Mouse (Mus musculus): ENCODE measurements around the gene Nkx1-2. TPM values are rescaled to one million over a fixed set of nuclear protein-coding genes. Genes with fewer than 3 reads are reported as not detected.

Nkx1-2 gene
- polyA plus RNA-seq (2017; shearing (Covaris generic)) = 0.11 TPM

DNA sequence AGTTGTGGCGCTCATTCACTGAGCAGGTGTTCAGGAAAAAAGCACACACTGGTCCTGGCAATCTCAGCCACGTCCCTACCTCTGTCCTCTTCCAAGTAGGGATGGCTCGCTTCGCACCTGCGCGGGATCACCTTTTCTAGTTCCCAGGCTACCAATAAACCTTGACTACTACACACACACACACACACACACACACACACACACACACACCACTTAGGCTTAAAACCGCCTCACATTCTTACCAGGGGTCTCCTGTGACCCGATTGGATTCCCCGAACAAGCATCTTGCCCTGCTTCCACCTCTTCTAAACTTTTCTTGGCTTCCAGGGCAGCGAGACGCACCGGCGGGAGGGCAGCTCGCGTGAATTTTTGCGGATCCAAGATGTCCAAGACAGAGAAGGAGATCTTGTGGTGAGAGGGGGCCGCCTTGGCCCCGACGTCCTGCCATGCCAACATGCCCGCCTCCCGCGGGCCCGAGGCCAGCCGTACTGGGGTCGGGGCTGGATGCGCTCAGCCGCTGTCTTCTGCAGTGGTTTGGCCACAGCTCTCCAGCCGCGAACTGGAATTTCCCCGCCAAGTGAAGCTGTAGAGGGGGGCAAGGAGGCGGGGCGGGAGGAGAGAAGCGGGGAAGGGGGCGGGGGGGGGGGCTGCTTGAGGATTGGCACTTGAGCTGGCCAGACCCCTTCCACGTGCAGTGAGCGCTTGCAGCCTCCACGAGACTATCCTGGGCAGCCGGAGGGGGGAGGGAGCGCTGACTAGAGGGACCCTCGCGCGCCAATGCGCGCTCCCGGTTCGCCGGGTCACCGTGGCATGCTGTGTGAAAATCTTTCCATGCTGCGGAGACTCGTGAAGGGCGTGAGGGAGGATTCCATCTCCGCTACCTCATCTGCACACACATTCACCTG, at the start of gene Nkx1-2:
Nkx1-2 (minus strand) TSS at position 567 of the 905 bp plus-strand sequence.

DNA sequence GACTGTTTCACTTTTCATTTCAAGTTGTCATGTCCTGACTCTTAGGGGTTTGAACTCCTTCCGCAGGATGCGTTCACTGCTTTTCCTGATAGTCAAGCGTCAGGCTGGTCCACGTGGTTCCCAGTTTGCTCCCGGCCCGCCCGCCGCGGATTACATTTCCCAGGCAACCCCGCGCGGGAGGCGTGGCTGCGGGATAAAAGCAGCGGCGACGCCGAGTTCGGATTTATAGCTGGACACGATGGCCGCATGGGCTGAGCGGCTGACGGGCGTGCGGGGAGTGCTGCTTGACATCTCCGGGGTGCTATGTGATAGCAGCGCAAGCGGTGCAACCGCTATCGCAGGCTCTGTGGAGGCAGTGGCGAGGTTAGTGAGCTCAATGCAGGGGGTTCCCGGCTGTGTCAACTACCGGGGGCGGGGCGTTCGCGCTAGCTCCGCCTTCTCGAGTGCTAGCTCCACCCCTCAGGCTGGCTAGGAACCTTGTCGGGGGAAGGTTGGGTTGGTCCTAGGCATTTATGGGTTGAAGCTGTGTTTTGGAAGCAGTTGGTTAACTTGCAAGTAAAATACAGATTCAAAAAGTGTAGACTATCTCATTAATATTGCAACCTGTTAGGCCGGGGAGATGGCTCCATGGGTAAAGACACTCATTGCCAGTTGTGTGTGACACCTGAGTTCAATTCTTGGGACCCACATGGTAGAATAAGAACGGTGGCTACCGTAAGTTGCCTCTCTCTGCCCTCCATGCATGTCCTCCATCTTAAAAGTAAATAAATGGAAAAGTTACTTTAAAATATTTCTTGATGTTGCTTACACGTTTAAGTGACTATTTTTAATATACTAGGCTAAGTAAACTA, 11.3 kb upstream of the Nkx1-2 start, which contains the start of gene Lhpp:
Lhpp (plus strand) TSS at position 171 of the 851 bp plus-strand sequence.

DNA sequence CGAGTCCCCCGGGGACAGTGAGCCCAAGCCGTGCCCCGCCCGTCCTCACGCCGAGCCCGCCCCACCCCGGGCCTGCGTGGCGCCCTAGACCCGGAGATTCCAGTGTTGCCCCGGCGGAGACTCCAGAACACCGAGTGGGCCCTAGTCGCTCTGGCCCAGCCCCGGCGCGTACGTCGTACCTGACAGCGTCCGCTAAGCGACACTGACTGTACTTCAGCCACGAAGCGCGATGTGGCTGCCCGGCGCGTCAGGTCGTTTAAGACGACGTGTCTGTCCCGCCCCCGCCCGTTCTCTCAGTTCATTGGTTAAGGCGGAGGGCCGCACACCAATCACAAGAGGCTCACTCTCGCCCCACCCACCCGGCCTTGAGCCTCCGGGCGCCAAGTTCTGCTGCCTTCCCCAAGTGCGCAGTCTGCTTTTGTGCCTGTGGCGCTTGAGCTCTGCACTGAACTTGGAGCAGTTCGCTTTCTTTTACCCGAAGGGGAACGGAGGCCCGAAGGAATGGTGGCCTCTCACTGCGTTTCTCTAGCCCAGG, 23.3 kb downstream of the Nkx1-2 start, which contains the start of gene Oat:
Oat (minus strand) TSS at position 283 of the 535 bp plus-strand sequence.

Other genes with a start within 250 kb of the Nkx1-2 start
- gene Oat, start 23.2 kb downstream of the Nkx1-2 start, polyA plus RNA-seq (2017; shearing (Covaris generic)) = 182 TPM
- 4.1 TPM for gene Lhpp, start 11.0 kb upstream of the Nkx1-2 start, polyA plus RNA-seq (2017; shearing (Covaris generic))
- gene Fam53b, start 214.2 kb upstream of the Nkx1-2 start, polyA plus RNA-seq (2017; shearing (Covaris generic)) = 79.3 TPM

Data from effector memory CD4-positive, alpha-beta T cell, adult 7 months (primary cell).